Mouse (Mus musculus): ENCODE results near the gene Asnsd1.

Gene Asnsd1

DNA sequence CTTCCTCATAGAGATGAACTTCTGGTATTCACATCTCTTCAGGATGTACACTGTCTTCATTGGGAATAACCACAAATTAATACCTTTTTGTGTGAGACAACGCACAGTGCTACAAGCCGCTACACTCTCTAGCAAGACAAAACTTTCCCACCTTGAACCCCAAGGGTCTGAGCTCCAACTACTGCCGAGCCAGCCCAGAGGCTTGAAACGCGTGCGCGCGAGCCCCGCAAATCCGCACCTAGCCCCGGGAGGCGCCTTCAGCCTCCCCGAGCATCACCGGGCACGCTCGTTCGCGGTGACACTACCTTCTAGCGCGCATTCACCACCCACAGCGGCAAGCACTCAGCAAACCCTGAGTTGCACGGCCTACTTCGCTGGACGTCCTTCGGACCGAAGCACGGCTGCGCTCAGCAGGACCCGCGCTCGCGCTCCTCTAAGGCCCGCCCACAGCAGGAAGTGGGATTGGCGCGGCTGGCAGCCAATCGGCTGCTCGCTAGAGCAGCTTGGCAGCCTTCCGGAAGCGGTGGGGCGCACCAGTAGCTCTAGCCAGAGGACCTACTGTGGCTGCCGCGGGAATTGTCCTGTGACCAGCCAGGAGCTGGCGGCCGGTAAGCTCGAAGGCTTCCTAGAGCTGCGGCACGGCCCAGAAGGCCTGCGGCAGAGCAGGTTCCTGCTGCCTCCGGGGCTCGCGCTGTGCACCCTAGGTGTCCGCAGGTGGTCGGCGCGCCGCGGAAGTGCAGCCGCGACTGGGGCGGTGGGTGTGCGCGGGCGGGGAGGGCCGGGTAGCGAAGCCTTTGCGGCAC, 55.8 kb downstream of the Asnsd1 start, which contains the start of the genes Pms1, Ormdl1 and Gm28778:
Gene Pms1 (minus strand): TSS at position 438 of the 803 bp plus-strand sequence.
Gene Ormdl1 (plus strand): TSS at position 515 of the 803 bp plus-strand sequence.
Gene Gm28778 (plus strand): TSS at position 531 of the 803 bp plus-strand sequence.
- TF ChIP-seq GATA4 (IDR thresholded peaks at IDR 0.05; ENCODE audit: insufficient replicate concordance, low read length): no peak

All from liver, adult (tissue).